Mouse (Mus musculus): ENCODE results near the gene Zfp652. TPM values are rescaled to one million over a fixed set of nuclear protein-coding genes. Genes with fewer than 3 reads are reported as not detected.
A peak's percentile ranks its signal among the peaks of the same experiment; 100 is the strongest.
"Not testable (repeated sequence)": the region's sequence is repeated elsewhere in the genome, so short reads cannot be mapped to it uniquely, and the experiment has no call there.

Gene Zfp652
- total RNA-seq, 4 experiments from 2014 or later: 44.7 to 57.9 (median 51.7) TPM

GRCm38 (mm10) chr11:95712085-95712562 is 349 bp upstream of the Zfp652 start:
- DNase-seq: peak; percentile 63

GRCm38 (mm10) chr11:95713225-95713810 is 845 bp downstream of the Zfp652 start:
- peak; percentile 28 for DNase-seq

GRCm38 (mm10) chr11:95713811-95714241 is 1.4 kb downstream of the Zfp652 start:
- no peak for DNase-seq

- no peak for DNase-seq
Observed at GRCm38 (mm10) chr11:95714411-95714810, 1.9 kb downstream of the Zfp652 start.

GRCm38 (mm10) chr11:95716136-95716535 is 3.7 kb downstream of the Zfp652 start:
- no peak for DNase-seq

GRCm38 (mm10) chr11:95719356-95719755 is 6.9 kb downstream of the Zfp652 start:
- no peak for DNase-seq

- no peak for DNase-seq
Observed at GRCm38 (mm10) chr11:95723287-95723686, 10.8 kb downstream of the Zfp652 start, which contains the start of gene B130006D01Rik. Gene B130006D01Rik, plus strand, starts transcription at chr11:95723587.

GRCm38 (mm10) chr11:95724466-95724865 is 12.0 kb downstream of the Zfp652 start:
- DNase-seq: no peak

GRCm38 (mm10) chr11:95726156-95726555 is 13.7 kb downstream of the Zfp652 start:
- DNase-seq: no peak

- no peak for DNase-seq
Observed at GRCm38 (mm10) chr11:95727947-95728346, 15.5 kb downstream of the Zfp652 start.

GRCm38 (mm10) chr11:95728916-95729907 is 16.7 kb downstream of the Zfp652 start:
- no peak for DNase-seq

- no peak for DNase-seq
Observed at GRCm38 (mm10) chr11:95734485-95734884, 22.0 kb downstream of the Zfp652 start.

- DNase-seq: no peak
Observed at GRCm38 (mm10) chr11:95737811-95738210, 25.3 kb downstream of the Zfp652 start.

- DNase-seq: no peak
Observed at GRCm38 (mm10) chr11:95744521-95744920, 32.0 kb downstream of the Zfp652 start.

GRCm38 (mm10) chr11:95746821-95747220 is 34.3 kb downstream of the Zfp652 start:
- DNase-seq: no peak

GRCm38 (mm10) chr11:95748331-95748730 is 35.9 kb downstream of the Zfp652 start:
- DNase-seq: no peak

GRCm38 (mm10) chr11:95749619-95750018 is 37.1 kb downstream of the Zfp652 start:
- DNase-seq: no peak

GRCm38 (mm10) chr11:95750995-95751394 is 38.5 kb downstream of the Zfp652 start:
- DNase-seq: peak; percentile 46

GRCm38 (mm10) chr11:95755137-95755536 is 42.7 kb downstream of the Zfp652 start:
- not testable (repeated sequence) for DNase-seq

- DNase-seq: no peak
Observed at GRCm38 (mm10) chr11:95760521-95760920, 48.0 kb downstream of the Zfp652 start.

- no peak for DNase-seq
Observed at GRCm38 (mm10) chr11:95762996-95763395, 50.5 kb downstream of the Zfp652 start.

GRCm38 (mm10) chr11:95764806-95765205 is 52.3 kb downstream of the Zfp652 start:
- no peak for DNase-seq

- DNase-seq: no peak
Observed at GRCm38 (mm10) chr11:95765334-95765733, 52.9 kb downstream of the Zfp652 start.

All from adrenal gland, adult 8-10 months (tissue).